Mouse (Mus musculus) spleen, adult 2 months (tissue): ENCODE results near the gene Susd3. TPM values are rescaled to one million over a fixed set of nuclear protein-coding genes. Genes with fewer than 3 reads are reported as not detected.

Source experiments
- DNase-seq, 2 experiments: peaks; one replicate each; pipeline versions ENCODE4 v3.0.0 to v3.0.0-alpha.2; 2012 to 2021; ENCODE audit warnings: low spot score in 2 of 2, low read depth in 1 of 2
- H3K27ac ChIP-seq: fragments of 200-500 bp; 2 replicates; pipeline ENCODE4 v1.5.1; 2012; ENCODE audit warnings: low read length, inconsistent platforms; ENCODE audit not compliant: insufficient read depth
- H3K27me3 ChIP-seq: fragments of 200-500 bp; 2 replicates; pipeline ENCODE4 v1.6.1; 2012; ENCODE audit warnings: mild to moderate bottlenecking, moderate library complexity, low read length, inconsistent platforms; ENCODE audit not compliant: control insufficient read depth, insufficient read depth
- H3K36me3 ChIP-seq: fragments of 200-500 bp; 2 replicates; pipeline ENCODE4 v1.6.1; 2012; ENCODE audit warnings: mild to moderate bottlenecking, low read length, inconsistent platforms; ENCODE audit not compliant: control insufficient read depth, insufficient read depth
- H3K4me1 ChIP-seq: fragments of 200-500 bp; 2 replicates; pipeline ENCODE4 v1.6.1; 2011; ENCODE audit warnings: inconsistent platforms; ENCODE audit not compliant: control insufficient read depth, insufficient read depth, insufficient read length
- H3K4me3 ChIP-seq: fragments of 200-500 bp; 2 replicates; pipeline ENCODE4 v1.5.1; 2011; ENCODE audit warnings: mild to moderate bottlenecking, inconsistent platforms; ENCODE audit not compliant: insufficient read depth, insufficient read length; ENCODE audit errors: extremely low read depth
- CTCF ChIP-seq: fragments of 200-500 bp; IDR thresholded peaks from 2 replicates; pipeline ENCODE4 v1.5.1; 2011; ENCODE audit warnings: mild to moderate bottlenecking, inconsistent platforms; ENCODE audit not compliant: insufficient read depth, insufficient read length, insufficient replicate concordance; ENCODE audit errors: extremely low read depth
- POLR2A ChIP-seq: fragments of 200-500 bp; IDR thresholded peaks from 2 replicates; pipeline ENCODE4 v1.6.1; 2011; ENCODE audit warnings: low read depth, low read length, inconsistent platforms
- WGBS: fragments of 180-500 bp; shearing (Covaris S2); methylation state at CpG from one replicate; pipeline ENCODE4 v1.1.7; 2018; 5-methylcytosine and 5-hydroxymethylcytosine counted together
- polyA plus RNA-seq: library from polyadenylated mRNA; depleted of rRNA; stranded (reverse); fragments of >200 nt; gene quantifications from 2 replicates; pipeline ENCODE4 v1.2.3, GENCODE M21; 2012

The Susd3 gene
- polyA plus RNA-seq, 1 experiment, result 49.7 TPM

GRCm38 (mm10) chr13:49283686-49284085, 35.2 kb upstream of the Susd3 start:
- no peak overlapping the region for H3K27ac ChIP-seq
- no peak overlapping the region for H3K4me3 ChIP-seq
- H3K4me1 ChIP-seq, result no peaks in the 10 kb centered on the region
- no peak for TF ChIP-seq CTCF
- TF ChIP-seq POLR2A, result no peak
- WGBS, result 84% methylated on average over 9 of the region's 9 CpGs
- no peak for DNase-seq
- H3K27me3 ChIP-seq, result no peaks in the 10 kb centered on the region
- peaks cover 65% of the 10 kb centered on the region for H3K36me3 ChIP-seq

DNA sequence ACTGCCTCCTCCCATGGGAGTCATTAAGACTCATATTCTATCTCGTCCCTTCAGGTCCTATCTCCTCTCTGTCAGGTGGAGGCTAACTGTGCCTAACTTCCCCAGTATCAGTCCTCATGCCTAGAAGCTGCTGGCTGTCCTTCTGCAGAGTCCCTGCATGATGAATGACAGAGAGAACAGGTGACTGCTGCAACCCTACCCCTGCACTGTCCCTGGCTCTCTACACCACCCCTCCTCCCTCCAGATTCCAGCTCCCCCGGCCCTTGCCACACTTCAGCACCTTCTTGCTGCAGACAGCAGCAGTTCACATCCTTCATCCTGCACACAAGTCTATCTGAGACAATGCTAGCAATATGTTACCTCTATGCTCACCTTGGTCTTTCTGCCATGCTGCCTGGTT, 33.7 kb upstream of the Susd3 start:
- Histone ChIP-seq H3K27ac (no peak overlapping the region), H3K4me3 (no peak overlapping the region), H3K4me1 (no peaks in the 10 kb centered on the region), H3K36me3 (peaks cover 67% of the 10 kb centered on the region), H3K27me3 (no peaks in the 10 kb centered on the region)
- WGBS, result 37% methylated on average over 2 of the region's 2 CpGs
- DNase-seq, result no peak
- no peak for TF ChIP-seq POLR2A
- no peak for TF ChIP-seq CTCF

DNA sequence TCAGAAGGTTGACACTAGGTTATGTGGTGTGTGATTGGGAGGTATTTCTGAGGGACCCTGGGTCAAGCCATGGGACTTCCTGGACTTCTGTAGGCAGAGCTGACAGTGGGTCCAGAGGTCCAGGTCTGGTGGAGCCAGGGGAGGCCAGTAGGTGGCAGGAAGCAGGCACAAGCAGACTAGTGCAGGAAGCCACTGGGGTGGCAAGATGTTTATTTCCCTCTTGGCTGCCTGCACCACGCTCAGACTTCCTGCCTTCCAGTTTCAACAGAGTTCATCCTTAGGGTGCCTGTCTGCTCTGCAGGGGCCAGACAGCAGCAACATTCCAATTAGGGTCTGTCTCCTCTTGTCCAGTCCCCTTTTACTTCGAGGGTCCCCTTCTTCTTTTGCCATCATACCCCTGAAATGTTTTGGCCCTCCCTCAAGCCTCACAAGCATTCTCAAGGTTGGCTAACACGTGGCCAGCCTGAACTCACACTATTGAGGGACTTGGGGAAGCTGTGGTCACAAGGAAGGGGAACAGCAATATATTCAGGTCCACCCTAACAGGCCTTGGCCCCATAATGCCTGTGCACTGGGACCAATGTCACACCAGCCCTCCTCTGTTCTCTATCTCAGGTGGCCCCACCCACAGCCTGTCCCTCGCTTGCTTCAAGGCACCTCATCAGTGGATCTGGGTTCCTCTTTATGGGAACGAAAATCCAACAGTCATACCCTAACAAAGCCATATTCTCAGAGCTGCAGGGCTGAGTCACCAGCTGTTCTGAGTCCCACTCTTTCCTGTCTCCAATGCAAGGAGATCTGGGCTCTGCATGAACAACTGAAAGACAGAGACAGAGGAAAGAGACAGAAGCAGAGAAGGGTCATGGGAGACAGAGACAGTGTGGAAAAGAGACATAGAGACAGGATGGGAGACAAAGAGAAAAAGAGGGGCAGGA, 23.6 kb upstream of the Susd3 start:
- TF ChIP-seq CTCF (peak; percentile 25; the same call in 1 of the 2 replicates), POLR2A (no peak)
- peak in 1 of 2 experiments; percentile 58 for DNase-seq
- Histone ChIP-seq H3K4me3 (no peak overlapping the region), H3K36me3 (peaks cover 23% of the 10 kb centered on the region), H3K4me1 (peaks cover 29% of the 10 kb centered on the region; the same call in 1 of the 2 replicates), H3K27me3 (no peaks in the 10 kb centered on the region), H3K27ac (peak overlapping the region; percentile 63)
- 15% methylated on average over 5 of the region's 5 CpGs for WGBS

- Histone ChIP-seq H3K4me1 (peaks cover 29% of the 10 kb centered on the region; the same call in 1 of the 2 replicates), H3K36me3 (peaks cover 22% of the 10 kb centered on the region), H3K27me3 (no peaks in the 10 kb centered on the region), H3K4me3 (no peak overlapping the region), H3K27ac (no peak overlapping the region; the same call in 1 of the 2 replicates)
- TF ChIP-seq POLR2A (no peak), CTCF (no peak)
- 74% methylated on average over 8 of the region's 8 CpGs for WGBS
- no peak for DNase-seq
These were observed 22.0 kb upstream of the Susd3 start for GRCm38 (mm10) chr13:49270500-49270899.

DNA sequence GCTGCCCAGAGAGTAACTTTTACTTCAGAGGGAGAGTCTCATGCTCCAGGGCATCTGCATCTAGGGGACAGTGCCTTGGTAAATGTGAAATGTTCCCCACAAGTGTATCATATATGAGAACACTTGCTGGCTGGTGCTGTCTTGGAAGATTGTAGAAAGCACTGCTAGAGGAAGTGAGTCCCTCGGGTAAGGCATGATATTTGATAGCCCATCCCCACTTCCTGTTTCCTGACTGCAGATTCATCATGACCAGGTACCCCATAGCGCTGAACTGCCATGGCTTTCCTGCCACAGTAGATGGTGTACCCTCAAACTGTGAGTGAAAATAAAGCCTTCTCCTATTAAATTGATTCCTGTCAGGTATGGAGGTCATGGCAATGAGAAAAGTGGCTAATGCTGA, 19.1 kb upstream of the Susd3 start:
- no peak for DNase-seq
- H3K27me3 ChIP-seq, result no peaks in the 10 kb centered on the region
- peaks cover 32% of the 10 kb centered on the region for H3K36me3 ChIP-seq
- no peak overlapping the region for H3K4me3 ChIP-seq
- H3K4me1 ChIP-seq, result peaks cover 28% of the 10 kb centered on the region; the same call in 1 of the 2 replicates
- TF ChIP-seq POLR2A (no peak), CTCF (no peak)
- peak overlapping the region; percentile 48; the same call in 1 of the 2 replicates for H3K27ac ChIP-seq
- WGBS, result 5% methylated on average over 2 of the region's 2 CpGs

DNA sequence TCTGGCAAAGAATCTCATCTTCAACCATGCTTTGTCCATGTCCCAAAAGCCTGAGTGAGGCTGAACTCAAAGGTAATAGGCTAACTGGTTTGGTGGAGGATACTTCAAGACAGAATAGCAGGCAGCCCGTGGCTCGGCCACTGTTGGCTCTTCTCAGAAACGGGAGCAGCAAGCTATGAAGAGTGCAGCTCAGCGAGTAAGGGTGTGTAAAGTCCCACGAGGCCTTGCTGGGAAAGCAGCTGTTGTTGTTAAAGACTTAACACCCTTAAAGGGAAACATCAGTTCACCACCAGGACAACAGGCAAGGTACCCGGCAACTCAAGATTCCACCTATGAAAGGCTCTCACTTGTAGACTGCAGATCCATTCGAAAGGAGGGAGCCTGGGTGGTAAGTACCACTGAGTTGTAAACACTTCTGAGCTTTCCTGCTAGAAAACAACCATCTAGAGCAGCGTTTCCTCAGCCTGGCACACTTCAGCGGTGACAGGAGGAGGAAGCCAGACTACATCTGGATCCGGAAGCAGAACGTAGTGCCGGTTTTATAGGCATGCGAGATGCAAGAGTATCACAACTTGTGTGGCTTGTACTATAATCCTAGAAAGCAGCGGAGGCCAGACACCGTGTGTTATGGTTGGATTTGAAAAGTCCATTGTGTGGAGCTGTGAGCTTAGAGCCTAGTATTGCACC, 11.7 kb upstream of the Susd3 start:
- WGBS, result 18% methylated on average over 15 of the region's 15 CpGs

More for the DNA sequence above, 11.7 kb upstream of the Susd3 start:
- Histone ChIP-seq H3K27ac (peak overlapping the region; percentile 52), H3K27me3 (no peaks in the 10 kb centered on the region), H3K4me1 (peaks cover 12% of the 10 kb centered on the region; the same call in 1 of the 2 replicates), H3K4me3 (no peak overlapping the region), H3K36me3 (peaks cover 23% of the 10 kb centered on the region)
- TF ChIP-seq CTCF, result no peak
- no peak for TF ChIP-seq POLR2A
- DNase-seq, result no peak
